Mouse (Mus musculus) naive thymus-derived CD4-positive, alpha-beta T cell, adult 2 months (primary cell): ENCODE measurements around the gene Prcd.
"Not testable (repeated sequence)": the region's sequence is repeated elsewhere in the genome, so short reads cannot be mapped to it uniquely, and the experiment has no call there.

ENCODE experiments used
- DNase-seq: peaks from one replicate; pipeline ENCODE4 v3.0.0-alpha.2; 2011; ENCODE audit warnings: low read depth

The Prcd gene

DNA sequence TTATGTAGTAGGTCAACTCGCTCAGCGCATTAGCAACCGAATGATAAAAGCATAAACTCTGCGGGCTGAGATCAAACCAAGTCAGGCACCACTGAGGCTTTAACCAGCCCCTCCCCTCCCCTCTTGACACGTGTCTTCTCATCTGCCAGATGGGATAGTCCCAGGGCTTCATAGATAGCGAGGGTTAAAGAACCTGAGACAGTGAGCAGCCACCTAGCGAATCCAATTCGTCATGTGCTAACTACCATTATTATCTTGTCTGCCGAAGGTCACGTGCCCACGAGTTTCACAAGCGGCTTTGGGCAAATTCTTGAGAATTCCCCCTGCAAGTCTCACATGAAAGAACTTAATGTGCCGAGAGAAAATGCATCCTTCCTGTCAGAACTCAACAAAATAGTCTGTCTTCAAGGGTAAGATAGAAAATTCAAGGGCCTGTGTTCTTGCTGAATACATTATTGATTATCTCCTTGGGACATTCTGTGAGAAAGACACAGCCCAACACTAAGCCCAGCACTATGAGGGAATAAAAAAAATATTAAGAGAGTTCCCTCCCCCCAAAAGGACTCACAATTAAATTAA is 16.5 kb downstream of the Prcd start:
- DNase-seq: peak; percentile 74

DNA sequence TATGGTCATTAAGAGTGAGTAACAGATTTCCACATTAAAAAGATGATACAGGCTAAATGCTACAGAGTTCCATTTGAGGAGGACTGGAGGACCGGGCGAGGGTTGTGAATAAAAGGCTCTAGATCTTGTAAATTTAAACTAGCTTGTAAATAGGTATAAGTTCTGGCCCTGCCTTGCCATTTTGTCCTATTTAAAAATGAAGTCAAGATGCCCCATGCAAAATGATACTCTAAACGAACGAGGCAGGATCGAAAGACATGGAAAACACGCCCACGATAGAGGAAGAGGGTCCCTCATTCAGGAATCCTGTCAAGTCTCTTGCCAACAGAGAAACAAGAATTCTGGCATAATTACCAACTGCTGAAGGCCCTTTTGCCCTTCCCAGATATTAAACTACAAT is 17.1 kb downstream of the Prcd start:
- DNase-seq: no peak

DNA sequence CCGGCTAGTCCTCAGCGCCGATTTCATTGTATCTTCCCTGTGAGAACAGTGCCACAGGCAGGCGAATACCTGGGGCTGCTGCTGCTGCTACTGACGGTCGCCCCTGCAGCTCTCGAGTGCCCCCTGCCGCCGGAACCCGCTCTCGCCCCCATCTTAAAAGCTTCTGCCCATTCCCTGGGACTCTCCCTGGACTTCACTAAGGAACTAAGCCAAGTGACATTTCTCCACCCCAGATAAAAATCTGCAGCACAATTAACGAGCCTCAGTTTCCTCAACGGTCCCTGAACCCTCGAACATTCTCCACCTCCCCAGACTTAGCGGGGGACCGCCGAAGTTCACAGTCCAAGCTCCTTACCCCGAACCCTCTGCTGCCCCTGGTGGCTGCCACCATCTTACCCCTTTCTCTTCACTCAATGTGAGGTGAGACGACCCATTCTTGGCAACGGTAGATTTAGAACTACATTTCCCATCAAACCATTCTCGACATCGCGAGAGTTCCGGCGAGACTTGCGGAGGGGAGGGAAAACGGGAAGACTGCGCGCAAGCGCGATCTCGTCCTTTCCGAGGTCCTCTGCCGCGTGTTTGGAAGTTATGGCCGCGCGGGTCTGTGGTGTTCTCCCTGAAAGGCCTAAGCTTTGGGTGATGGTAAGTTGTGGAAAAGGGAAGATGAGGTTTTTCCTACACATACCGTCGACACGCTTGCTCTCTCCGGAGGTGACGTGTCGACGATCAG is 17.9 kb downstream of the Prcd start:
- DNase-seq: peak; percentile 100

DNA sequence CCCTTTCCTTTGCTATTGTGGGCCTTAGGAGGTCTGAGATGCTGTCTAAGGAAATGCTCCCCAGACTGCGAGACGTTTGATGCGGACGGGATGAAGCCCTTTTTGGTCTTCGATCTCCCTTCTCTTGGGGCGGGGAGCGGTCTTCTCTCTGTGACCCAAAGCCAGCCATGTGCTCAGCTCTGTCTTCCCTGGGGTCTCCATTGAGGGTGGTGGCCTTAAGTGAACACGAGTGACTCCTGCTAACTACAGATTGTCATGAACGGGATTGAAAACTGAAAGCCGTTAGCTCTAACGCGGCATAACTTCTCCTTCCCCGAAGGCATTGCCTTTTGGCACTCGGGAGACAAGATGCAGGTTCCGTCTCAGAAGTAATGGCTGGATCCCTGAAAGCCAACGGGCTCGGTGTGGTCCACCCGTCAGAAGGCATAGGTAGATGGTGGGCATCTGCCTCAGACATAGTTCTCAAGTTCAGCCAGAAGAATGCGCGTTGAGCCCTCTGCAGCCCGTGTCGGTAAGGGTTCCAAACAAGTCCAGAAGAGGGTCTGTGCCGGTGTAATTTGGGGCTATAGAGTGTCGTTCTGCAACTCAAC is 18.6 kb downstream of the Prcd start:
- DNase-seq: no peak

DNA sequence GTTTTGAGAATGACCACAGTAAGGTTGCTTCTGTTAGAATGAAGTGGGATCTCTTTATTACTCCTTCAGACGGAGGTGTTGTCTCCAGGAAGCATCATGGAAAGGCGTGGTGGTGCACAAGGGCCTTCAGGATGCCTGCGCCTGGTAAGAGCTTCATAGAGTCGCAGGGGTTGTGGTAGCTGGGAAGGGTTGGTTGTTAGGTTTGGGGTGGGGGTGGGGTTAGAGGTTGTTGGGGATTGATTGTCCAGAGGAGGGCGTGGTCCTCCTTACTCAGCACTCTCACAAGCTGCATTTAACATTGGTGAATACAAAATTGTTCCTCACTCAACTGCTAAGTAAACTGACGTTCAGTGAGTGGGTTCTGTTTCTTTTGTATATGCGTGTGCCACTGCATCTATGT is 19.3 kb downstream of the Prcd start:
- no peak for DNase-seq

DNA sequence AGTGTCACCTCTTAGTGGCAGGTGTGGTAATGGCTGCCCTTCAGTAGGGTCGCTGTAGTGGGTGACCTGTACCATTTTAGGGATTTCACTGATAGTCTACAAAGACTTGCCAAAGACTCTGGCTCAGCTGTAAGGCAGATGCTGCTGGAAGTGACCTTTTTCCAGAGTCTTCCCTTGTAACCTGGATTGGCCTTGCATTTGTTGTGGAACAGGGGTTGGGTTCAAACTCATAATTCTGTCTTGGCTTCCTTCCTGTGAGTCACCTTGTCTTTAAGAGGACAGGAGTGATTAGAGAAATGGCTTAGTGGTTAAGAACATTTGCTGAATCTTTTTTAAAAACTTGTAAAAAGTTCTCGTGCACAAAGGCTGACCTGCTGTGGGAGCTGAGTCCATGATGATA is 20.1 kb downstream of the Prcd start:
- no peak for DNase-seq

DNA sequence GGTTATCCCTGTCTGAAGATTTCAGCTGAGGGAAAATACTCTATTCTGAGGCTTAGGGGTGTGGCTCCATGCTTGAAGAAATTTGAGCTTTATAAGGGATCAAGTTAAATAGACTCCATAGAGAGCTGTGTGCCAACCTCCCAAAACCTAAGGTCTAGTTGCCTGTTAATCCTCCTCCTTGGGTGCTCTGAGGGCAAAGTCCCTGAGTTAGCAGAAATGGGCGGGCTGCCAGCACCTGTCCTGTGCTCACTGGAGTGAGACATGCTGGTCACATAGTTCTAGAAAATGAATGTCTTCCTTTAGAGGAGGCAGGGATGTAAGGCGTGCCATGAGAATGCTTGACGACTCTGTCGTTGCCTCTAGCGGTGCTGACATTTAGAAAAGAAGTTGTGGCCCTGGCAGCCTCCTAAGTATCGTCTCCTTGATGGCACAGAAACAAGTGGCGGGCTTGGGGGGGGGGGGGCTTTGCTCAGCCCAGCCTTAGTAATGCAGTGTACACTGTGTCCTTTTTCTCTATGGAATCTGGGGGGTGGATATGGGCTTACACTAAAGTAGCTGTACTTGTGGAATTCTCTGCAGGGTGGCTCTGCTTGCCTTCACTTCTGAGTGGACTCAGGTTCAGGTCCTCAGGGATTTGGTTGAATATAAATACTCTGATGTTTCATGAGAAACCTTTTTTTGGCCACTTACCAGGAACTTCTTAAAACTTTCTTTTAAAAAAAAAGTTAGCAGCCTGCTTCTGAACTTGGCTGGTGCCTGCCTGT is 21.5 kb downstream of the Prcd start:
- DNase-seq: no peak

DNA sequence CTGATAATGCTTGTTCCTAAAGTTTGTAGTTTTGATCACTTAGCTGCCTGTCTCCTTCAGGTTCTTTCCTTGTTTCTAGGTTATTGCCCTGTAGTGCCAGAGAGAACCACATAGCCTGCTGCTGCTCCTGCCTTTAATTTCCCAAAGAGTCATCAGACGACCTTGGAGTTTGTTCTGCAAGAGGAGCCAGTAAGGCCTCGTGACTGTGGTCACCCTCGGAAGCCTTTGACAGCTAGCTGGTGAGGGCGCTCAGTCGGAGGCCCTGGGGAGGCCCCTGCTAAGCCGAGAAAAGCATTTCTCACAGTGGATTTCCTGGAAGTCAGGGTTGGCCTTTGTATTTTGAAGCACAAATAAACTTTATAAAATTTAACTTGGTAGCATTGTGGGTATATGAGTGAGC is 22.1 kb downstream of the Prcd start:
- DNase-seq: not testable (repeated sequence)

DNA sequence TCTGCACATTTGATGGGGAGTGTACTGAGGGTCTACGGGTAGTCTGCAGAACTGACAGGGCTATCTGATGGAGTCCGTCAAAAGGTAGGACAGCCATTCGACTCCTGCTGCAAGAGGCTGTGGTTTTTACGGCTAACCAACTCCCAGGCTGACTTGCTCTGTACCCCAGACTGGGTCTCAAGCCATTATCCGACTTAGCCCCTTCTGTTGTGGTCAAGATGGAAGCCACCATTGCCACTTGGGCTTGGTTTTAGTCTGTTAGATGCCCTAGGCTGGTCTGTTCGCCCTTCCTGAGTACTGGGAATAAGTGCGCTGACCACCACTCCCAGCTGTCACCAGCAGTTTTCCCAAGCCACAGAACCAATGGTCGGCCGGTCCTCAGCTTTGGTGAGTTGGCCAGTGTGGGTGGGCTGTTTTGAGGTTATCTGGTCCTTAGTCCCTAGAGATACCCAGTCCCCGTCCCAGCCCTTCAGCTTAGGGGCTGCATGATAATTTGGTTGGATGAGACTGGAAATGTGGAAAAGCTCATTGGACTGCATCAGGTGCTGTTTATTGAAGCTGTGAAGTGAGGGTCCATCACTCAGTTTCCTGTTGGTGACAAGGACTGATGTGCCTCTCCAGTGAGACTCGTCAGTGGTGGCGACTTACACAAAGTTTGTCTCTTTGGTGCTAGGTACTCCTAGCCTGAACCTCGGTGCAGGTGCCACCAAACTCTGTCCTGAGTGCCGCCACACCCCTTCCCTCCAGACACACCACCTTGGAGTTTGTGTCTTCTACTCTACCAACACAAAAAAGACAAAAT is 23.0 kb downstream of the Prcd start:
- DNase-seq: no peak

DNA sequence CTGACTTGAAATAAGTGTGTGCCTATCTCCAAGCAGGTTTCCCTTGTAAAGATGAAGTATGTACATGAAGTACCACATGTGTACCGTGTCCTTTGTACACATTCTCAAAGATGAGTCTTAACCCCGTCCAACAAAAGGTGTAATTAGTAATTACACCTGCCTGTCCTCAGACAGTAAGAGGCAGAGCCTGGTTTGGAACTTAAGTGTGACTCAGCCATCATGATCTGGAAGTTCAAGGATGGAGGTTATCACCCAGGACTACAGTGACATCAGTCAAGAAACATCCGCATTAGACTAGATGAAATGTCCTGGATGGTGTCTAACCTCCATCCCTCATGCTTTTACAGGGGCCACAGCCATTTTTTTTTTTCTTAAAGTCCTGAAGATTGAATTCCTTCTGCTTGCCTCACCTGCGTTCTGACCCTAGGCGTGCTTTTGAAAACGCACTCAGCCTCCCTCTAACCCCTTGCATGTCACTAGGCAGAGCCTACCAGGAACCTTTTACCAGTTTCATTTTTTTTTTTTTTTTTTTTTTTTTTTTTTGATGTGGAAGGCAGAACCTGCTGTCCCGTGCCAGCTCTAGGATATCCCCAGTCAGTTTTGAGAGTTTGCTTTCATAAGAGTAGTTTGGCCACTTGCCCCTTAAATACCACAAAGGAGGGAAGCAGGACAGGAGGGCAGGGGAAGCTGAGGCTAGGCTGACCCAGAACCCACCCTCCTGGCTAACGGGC is 24.5 kb downstream of the Prcd start:
- DNase-seq: no peak

DNA sequence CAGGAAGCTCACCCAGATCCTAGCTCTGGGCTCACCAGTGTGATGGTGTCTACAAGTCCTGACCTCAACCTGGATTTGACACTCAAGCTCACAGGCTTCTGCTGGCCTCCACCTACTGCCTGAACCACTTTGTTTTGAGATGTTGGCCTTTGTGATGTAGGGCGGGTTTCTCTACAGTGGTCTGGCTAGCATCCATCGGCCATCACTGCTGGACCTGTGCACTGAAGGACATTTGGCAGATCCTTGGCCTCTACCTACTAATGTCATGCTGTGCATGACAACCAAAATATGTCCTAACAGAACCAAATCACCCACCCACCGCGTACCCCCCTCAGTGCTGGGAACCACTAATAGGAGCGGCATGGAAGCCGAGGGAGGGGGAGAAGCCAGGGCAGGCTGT is 25.8 kb downstream of the Prcd start:
- DNase-seq: no peak

DNA sequence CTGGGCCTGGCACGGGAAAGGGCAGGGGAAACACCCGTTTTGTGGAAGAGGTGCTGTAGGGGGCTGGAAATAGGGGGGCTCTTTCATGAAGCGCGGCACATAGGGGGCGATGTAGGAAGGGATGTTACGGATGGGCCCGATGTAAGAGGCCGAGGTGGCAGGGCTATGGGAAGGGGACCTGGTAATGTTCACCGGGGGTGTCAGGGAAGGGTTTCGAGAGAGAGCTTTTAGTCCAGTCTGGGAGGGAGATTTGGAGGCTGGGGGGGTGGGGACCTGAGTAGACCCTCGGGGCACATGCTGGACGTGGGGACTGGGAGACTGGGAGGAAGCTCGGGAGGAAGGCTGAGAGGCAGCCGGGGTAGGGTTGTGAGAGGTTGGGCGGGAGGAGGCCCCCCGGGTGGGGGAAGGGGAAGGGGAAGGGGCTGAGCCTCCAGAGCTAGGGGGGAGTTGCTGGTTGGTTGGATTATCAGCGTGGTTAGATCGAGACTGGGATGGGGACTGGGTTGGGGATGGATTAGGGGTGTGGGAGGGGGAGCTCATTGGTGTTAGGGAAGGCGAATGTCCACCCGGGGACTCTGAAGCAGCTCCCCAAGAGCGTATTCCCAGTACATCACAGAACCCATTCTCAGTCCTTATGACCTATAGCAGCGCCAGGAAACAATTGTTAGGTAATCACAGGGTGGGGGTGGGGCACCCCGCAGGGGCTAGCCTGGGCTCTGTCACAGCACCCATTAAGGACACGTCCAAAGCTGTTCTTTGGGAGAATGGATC is 27.2 kb downstream of the Prcd start:
- no peak for DNase-seq

DNA sequence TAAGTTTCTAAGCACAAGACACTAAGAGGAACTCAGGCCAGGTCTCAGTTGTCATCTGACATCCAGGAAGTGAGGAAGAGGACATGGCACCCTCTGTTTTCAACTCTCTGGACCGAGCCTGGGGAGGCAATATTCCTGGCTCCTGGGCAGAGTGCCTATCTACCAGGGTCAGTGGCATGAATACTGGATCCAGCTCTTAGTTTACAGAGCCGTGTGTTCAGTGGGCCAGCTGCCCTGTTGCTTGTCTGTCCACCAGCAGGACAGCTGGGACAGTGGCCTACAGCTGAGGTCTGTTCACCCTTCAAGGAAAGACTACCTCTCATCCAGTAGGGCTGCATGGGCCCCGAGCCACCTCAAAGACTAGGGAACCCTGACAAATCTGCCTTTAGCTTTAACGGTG is 27.8 kb downstream of the Prcd start:
- no peak for DNase-seq

DNA sequence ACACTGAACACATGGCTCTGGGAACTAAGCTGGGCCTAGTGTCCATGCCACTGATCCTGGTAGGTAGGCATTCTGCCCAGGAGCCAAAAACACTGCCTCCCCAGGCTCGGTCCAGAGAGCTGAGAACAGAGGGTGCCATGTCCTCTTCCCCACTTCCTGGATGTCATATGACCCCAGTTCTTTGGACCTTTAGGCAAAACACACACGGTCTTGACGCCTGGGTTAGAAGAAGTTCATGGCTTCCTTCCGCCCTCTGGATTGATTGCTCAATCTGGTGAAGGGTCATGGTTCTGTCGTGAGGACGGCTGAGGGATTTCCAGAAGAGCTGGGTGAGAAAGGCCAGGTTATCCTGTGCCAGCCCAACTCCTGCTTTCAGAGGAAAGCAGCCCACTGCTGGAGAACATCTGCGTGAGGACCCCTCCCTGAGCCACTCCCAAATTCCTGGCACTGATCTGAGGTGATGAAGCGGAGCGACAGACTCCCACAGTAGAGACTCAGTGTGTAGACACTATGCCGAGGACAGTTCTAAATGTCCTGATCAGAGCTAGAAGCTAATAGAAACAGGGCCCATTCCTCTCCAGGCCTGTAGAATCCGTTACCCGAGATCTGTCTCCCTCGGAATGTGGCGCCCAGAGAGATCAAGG is 29.3 kb downstream of the Prcd start:
- DNase-seq: no peak

DNA sequence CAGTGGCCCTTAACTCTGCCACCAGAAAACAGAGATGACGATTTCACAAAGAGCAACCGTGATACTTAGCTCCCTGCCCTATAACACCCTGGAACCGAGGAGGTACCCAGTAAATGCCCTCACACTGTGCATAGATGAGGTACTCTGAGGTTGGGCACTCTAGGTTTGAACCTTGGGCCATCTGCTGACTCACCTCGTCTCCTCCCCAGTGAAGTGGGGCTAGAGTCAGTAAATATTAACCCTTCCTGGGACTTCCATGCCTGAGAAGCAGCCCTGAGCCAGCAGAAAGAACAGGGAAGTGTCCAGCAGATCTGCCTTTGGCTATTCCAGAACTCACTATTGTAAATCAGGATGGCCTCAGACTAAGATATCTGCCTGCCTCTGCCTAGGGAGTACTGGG is 30.4 kb downstream of the Prcd start:
- DNase-seq: no peak

DNA sequence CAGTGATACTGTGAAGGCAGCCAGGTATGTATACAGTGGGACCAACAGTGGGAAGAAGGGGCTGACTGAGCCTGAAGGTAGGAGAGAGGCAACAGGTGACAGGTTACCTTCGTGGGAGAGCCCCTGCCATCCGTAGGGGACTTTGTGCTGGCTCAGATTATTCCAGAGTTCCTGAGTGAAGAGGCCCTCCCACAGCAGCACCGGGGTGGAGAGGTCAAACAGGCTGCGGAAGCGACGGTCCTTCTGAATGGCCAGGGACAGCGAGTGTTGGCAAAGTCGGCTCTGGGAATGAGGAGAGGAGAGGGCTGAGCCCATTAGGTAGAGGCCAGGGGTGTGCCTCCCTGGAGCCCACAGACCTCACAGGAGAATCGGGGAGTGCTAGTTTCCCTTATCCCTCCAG is 32.4 kb downstream of the Prcd start:
- no peak for DNase-seq

DNA sequence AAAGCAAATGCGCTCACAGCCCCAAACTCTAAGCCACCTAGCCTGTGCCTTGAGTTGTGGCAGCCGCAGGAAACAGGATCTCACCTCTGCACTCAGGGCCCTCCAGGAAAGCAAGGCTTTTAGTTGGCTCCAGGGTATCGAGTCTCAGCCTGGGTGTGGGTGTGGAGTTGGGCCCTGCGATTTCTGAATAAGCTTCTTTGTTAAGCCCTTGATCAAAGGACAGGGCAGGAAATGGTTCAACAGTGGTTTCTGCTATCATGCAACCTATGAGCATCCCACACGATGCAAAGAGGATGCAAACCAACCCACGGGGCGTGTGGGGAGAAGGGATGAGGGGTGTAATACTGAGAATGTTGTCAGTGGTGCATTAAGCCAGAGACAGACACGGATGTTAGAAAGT is 34.6 kb downstream of the Prcd start:
- DNase-seq: peak; percentile 70

DNA sequence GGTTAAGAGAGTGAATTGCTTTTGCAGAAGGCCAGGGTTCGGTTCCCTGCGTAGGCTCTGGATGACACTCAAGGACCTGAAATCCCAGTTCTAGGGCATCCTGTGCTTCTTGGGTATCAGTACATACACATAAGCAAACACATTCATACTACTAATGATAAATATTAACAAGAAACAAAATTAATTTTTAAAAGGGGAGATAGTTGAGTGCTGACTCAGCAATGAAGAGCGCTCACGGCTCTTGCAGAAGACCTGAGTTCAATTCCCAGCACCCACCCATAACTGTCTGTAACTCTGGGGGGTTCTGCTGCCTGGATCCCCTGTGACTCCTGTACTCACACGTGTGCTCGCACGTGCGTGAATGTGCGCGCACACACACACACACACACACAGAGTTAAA is 36.3 kb downstream of the Prcd start:
- DNase-seq: no peak

DNA sequence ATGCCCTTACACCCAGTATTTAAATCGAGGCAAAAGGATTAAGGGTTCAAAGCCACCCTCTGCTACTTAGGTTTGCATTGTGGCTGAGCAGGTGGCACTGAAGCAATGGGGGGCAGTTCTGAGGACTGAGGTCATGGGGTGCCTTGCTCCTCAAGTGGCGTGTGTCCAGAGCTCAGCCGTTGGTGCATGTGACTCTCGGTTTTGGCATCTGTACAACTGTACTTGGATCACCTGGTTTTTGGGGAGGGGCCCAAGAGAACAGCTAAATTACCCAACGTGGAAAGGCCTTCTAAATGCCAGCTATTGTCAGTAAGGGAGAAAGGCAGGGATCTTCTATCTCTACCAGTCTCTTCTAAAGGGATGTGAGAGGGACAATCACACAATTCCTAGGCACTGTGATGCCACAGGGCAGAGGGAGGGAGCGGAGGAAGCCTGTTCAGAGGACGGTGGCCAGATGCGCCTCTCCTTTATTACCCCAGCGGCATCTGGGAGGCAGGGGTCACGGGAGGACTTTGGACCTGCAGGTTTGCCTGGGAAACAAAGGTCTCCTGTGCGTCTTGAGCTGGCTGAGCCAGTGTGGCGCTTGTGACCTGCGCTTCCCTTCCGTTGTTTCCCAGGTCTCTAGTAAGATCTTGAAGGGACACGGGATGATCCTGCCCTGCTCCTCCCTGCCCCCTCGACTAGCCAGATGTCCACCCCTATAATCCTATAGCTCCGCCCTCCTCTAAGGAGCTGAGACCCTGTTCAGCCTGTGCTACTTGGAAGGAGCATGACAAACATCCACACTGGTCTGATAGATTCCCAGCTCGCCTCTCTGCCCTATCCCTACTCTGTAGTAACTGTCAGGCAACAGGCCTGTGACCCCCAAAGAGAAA is 37.6 kb downstream of the Prcd start:
- no peak for DNase-seq
